7 mouse cellular contexts compared by ENCODE assay signal in the genomic region with DNA sequence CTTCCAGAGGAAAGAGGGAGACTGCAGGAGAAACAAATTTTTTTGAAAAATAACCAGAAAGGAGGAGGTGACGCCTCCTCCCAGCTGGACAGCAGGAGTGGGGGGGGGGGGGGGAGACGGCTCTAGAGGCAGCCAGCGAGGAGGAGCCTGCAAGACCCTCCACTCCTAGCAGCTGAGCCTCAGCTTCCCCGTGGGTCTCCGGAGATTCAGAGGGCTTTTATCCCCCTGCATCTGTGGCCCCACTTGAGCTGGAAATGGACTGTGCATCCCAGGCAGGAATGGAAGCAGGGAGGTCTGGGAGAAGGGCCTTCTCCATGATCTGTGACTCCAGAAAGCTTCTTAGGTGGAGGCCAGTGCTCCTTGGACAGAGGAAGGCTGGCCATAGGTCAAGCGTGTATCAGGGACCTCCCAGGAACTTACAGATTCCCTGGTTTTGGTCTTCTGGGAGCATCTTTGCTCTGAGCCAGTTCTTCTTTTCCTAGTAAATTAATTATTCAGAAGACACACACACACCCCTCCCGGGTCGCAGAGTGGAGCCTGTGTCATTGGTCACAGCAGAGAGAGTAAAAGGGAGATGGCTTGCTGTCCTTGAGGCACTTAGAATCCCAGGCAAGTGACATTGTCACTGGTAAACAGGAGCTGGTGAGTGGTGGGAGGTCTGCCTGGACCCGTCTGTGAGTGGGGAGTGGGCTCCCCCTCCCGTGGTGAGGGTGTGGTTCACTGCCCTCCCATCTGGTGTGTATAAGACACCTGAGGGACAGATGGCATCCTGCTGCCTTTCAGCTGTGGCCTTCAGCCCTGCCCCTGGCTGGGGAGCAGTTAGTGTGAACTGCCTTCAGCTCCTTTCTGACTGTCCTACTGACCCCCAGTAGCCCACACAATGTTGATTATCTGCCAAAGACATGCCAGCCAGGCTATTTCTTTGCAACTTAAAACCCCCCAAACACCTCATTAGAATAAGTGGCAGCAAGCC. TPM values are rescaled to one million over a fixed set of nuclear protein-coding genes. Genes with fewer than 3 reads are reported as not detected.
DNase-seq lines count a peak whose midpoint lies in the region; ATAC-seq lines count a peak whose summit lies in the region.

No protein-coding gene starts in this region.

- H3K27ac ChIP-seq in embryonic facial prominence, embryonic 11.5 days (replicated peaks; ENCODE audit: low read depth, low read length): 0 out of 2 replicates have a peak overlapping the region, but pooled peaks have one; percentile 17
- H3K27ac ChIP-seq in limb, embryonic 12.5 days: no peak overlapping the region

- 13% methylated on average over 8 of the region's 10 CpGs for WGBS in embryonic facial prominence, embryonic 11.5 days
- 9% methylated on average over 9 of the region's 10 CpGs for whole genome bisulfite sequencing in limb, embryonic 12.5 days

- no peaks in the 10 kb centered on the region for H3K36me3 ChIP-seq in embryonic facial prominence, embryonic 11.5 days (replicated peaks; ENCODE audit: control insufficient read depth, insufficient read depth, low read depth, low read length)
- H3K36me3 ChIP-seq in limb, embryonic 12.5 days: no peaks in the 10 kb centered on the region

- H3K4me2 ChIP-seq in embryonic facial prominence, embryonic 11.5 days (ENCODE audit: low read depth, low read length): peak overlapping the region; percentile 72
- peak overlapping the region; percentile 88 for H3K4me2 ChIP-seq in limb, embryonic 12.5 days

- H3K4me1 ChIP-seq in embryonic facial prominence, embryonic 11.5 days (ENCODE audit: control insufficient read depth, insufficient read depth, low read length): no peaks in the 10 kb centered on the region; the same call in 1 of the 2 replicates
- H3K4me1 ChIP-seq in limb, embryonic 12.5 days (replicated peaks): peaks cover 48% of the 10 kb centered on the region

- peaks cover 18% of the 10 kb centered on the region for H3K27me3 ChIP-seq in embryonic facial prominence, embryonic 11.5 days (ENCODE audit: control insufficient read depth, insufficient read depth, low read length)
- H3K27me3 ChIP-seq in limb, embryonic 12.5 days: peaks cover 55% of the 10 kb centered on the region

- peak; percentile 55 for ATAC-seq in embryonic facial prominence, embryonic 11.5 days (replicated peaks; ENCODE audit: insufficient number of reproducible peaks, low FRiP score, low TSS enrichment, low read depth)
- no peak for ATAC-seq in limb, embryonic 12.5 days (ENCODE audit: insufficient number of reproducible peaks, insufficient read depth, low FRiP score, low TSS enrichment, low read depth)
- no peak for ATAC-seq in megakaryocyte progenitor cell, adult 5-6 weeks (replicated peaks; ENCODE audit: poor library complexity)

- no peak overlapping the region; the same call in 1 of the 2 replicates for H3K9ac ChIP-seq in embryonic facial prominence, embryonic 11.5 days (replicated peaks; ENCODE audit: low read length)
- no peak overlapping the region for H3K9ac ChIP-seq in limb, embryonic 12.5 days (replicated peaks)

- DNase-seq in thymus, postnatal 25 days: peak; percentile 28
- no peak for DNase-seq in thymus, adult 18-20 months
- DNase-seq in embryonic facial prominence, embryonic 11.5 days (ENCODE audit: low spot score): no peak
- no peak for DNase-seq in B cell, adult 2 months
- DNase-seq in lung, postnatal 10 days: no peak

- no peaks in the 10 kb centered on the region for H3K9me3 ChIP-seq in embryonic facial prominence, embryonic 11.5 days (replicated peaks; ENCODE audit: control insufficient read depth, low read length)
- H3K9me3 ChIP-seq in limb, embryonic 12.5 days: 0 out of 2 replicates have a peak, but pooled peaks cover 6% of the 10 kb centered on the region

- H3K4me3 ChIP-seq in embryonic facial prominence, embryonic 11.5 days (ENCODE audit: low read depth, low read length): peak overlapping the region; percentile 34
- H3K4me3 ChIP-seq in limb, embryonic 12.5 days (replicated peaks): peak overlapping the region; percentile 45

RNA-seq across cellular contexts. Expression of a gene that starts 1.0 kb away (rescaled TPM):
- 9.0 and 10.5 TPM in 2 replicates for polyA plus RNA-seq in embryonic facial prominence, embryonic 11.5 days (2014; fragmentation: Nextera tagmentation; extraction: Ambion mirVana)
- 5.4 and 6.5 TPM in 2 replicates for polyA plus RNA-seq in limb, embryonic 12.5 days (2016; fragmentation: Nextera tagmentation; extraction: Ambion mirVana)
- total RNA-seq in megakaryocyte progenitor cell, adult 5-6 weeks (2015): not detected in 2 replicates
- total RNA-seq in megakaryocyte progenitor cell, adult 5-6 weeks (2017): not detected in 2 replicates
